Mouse (Mus musculus) right cerebral cortex, postnatal 10 days (tissue): ENCODE results near the gene Gng10.

ENCODE experiments used
- DNase-seq, 2 experiments: peaks; one replicate each; pipeline ENCODE4 v3.0.0; 2021; ENCODE audit warnings: low spot score in 2 of 2

Gng10 gene

DNA sequence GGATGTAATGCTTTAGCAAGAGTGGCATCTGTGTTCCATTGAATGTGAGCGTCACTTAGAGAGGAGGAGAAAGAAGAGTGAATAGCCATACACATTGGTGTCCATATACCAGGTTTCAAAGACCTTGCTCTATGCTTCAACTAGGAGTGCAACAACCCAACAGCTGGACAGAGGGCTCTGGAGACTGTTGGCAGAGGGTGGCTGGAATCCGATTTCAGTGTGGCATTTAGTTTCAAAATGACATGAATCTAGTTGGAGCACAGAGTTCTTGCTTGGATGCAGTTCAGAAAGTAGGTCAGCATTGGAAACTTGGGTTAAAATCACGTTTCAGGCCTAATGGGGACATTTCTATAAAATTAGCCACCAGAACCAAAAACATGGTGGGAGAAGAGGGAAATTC lies 19.7 kb upstream of the Gng10 start:
- no peak for DNase-seq

DNA sequence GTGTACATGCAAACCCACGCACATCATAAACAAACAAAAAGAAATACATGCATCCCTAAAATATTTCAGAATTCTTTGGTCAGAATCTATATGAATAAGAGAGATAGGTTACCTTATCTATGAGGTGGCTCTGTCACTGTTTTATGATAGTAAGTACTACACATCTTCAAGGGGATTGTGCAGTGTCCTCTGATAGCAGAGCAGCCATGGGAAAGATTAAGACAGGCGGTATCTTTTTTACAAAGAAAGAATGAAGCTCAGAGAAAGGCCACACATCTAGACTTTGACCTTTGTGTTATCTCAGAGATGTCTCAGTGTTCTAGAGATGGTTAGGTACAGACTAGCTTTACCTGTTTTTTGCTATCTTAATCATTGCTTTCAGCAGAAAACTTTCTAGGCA lies 18.0 kb upstream of the Gng10 start:
- no peak for DNase-seq

DNA sequence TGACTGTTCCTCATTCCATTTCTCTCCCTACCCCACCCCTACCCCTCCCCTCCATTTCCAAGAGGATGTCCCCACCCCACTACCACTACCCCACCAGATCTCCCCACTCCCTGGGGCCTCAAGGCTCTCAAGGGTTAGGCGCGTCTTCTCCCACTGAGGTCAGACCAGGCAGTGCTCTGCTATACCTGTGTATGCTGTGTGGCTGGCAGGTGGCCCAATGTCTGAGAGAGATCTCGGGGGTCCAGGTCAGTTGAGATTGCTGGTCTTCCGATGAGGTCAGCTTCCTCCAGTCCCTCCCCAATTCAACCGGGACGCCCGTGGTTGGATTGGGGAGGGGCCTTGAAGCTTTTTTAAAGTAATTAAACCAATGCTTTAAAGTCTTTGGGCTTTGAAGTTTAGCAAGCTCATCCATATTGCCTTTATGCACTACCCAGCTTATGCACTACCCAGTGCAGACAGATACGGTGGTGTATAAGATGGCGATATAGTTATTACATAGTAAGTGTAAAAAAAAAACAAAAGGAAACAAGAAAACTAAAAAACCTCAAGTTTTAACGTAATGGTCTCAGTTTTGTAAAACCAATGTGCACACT lies 467 bp upstream of the Gng10 start:
- peak; percentile 57 to 58 for DNase-seq

DNA sequence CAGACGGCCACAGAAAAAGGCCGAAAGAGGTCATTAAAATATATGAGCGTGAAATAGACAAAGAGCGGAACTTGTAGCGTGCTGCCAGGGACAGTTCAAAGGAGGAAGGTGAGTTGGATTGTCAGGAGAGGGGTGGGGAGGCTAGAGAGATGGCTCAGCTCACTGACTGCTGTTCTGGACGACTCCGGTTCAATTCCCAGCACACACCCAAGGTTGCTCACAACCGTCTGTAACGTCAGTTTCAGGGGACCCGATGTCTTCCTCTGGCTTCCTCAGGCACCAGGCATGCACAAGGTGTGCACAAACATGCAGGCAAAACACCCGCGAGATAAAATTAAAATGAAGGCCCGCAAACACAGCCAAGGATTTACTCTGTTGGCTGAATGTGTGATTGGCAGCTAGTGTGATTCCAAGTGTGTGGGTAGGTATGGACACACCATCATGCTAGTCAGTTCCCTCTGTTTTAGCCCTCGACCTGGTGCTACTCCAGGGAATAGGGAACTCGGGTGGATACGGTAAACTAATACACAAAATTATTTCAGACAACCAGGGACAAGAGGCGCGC lies 980 bp downstream of the Gng10 start:
- peak in 1 of 2 experiments; percentile 35 for DNase-seq

DNA sequence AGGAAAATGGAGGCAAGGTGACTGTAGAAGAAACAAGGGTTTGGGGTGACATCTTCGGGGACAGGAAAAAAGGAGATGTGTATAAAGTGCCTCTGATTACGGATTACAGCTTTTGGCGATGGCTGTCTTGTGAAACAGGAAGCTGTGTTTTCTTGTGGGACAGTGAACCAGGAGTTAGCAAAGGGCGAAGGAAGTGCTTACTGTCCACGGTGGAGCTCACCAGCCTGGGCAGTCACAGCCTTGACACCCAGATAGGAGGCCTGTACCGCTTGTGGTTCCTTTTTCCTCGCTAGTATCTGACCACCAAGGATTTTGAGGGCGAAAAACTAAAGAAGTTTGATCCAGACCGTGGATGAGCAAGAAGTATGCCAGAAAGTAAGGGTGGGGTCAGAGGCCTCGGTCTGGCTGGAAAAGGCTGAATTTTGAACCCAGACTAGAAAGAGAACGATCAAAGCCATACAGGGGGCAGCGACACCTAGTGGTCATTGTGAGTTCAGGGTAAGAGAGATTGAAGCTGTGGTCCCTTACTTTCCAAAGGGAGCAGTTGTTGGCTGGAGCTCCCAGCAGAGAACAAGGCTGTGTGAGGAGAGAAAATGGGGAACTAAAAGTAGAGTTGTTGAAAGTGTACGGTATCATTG lies 1.7 kb downstream of the Gng10 start:
- peak; percentile 80 to 83 for DNase-seq

DNA sequence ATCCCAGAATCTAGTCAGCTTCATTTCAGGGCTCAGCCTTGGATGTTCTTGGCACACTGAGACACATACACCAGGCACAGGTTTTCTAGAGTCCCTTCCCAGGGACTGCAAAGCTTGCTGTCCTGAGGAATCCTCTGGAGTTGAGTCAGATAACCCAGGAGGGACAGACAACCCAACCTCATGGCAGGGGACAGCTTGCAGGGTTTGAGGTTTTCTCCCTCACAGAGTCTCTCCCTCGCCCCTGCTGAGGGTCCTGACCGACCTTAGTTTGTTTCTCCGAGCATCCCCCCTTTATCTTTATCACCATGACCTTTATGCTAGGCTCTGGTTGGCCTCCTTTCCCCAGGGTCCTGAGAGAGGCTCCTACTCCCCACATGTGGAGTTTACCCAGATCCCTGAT lies 2.6 kb downstream of the Gng10 start:
- DNase-seq = no peak

DNA sequence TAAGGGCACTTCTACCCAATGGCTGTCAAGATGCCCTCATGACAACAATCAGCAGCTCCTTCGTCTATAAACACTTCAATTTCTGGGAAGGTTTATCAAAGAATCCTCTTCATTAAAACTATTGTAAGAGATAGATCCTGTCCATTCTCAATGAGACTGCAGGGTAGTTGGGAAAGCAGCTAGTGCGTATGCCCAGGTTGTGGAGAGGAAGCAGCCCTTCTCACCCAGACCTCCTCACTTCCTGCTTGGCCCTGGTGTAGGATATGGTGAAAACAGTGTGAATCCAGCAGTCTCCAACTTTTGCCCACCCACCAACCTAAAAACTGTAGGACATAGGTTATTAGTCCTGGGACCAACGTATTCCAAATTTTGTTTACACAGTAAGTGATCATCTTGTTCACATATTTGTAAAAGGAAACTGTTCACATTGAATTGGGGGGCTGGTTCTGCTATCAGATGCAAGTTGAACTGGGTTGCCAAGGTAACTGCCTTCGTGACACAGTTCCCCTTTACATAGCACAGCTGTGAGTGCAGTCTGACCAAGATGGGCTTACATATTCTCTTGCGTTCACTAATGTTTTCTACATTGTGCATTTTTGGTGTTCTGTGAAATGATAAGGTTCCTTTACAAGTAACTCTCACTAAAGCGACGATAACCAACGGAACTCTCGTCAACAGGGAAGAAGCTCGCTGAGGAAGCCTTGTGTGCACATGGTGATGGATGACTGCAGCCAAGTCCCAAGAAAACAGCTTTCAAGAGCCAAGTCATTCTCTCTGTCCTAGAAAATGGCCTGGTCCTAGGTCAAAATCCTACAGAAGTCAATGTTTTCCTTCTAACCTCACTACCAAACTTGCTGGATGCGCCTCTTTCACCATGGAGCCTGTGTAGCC lies 5.8 kb downstream of the Gng10 start:
- DNase-seq = no peak

DNA sequence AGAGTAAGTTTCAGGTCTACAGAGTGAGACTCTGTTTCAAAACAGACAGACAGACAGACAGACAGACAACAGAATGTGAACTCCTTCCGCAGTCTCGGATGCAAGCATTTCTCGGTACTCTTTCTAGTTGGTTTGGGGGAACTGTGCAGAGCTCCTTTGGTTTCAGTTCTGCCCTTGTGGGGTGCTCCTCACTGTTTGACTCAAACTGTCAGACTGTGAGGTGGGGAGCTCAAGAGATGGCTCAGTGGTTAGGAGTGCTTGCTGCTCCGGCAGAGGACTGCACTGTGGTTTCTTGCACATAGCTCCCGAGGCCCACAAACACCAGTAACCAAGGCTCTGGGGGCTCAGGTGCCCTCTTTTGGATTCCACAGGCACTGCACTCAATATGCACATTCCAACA lies 8.2 kb downstream of the Gng10 start:
- DNase-seq = peak in 1 of 2 experiments; percentile 28

DNA sequence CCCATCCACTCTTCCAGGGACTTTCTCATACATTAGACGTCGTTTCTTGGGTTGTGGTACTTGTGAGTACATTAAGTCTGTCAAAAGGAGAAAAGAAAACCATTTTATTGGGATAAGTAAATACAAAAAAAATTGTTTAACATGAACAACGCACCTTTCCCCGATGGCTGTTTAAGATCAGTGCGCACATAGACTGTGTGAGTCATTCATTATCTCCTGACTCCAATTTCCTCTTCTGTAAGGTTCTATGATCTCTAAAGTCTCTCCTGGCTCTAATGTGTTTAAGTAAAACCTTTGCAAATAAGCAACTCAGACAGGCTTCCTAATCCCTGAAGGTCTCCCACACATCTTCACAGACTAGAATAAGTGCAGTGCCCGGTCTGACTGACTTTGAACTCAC lies 9.0 kb downstream of the Gng10 start:
- no peak for DNase-seq

DNA sequence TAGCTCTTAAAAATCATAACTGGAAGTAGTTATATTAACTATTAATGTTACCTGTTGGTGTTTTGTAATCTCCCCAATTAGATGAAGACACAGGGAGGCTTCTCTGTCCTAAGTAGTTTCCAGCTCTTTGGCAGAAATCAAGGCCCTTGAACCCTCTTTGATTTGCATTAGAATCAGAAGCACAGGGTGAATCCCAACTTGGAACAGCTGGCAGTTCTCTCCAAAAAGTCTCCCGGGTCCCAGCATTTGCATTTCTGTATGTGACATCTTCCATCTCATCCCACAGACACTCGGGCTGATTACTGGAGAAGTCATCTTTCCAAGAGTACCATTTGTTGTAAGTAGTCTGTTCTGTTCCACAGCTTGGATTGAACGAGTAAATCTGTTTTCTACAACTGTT lies 12.3 kb downstream of the Gng10 start:
- no peak for DNase-seq

DNA sequence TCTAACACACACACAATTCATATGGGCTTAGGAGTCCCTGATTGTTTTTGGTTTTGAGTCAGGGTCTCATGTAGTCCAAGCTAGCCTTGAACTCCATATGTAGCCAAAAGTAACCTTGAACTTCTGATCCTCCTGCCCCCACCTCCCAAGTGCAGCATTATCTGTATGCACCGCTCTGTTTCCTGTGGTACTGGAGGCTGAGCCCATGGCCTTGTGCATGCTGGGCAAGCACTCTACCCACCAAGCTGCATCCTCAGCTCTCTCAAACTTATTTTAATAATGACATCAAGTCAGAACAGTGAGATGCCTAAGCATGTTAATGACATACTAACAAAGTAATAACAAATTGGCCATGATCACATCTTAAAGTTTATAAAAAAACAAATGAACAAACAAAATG lies 16.2 kb downstream of the Gng10 start:
- no peak for DNase-seq

DNA sequence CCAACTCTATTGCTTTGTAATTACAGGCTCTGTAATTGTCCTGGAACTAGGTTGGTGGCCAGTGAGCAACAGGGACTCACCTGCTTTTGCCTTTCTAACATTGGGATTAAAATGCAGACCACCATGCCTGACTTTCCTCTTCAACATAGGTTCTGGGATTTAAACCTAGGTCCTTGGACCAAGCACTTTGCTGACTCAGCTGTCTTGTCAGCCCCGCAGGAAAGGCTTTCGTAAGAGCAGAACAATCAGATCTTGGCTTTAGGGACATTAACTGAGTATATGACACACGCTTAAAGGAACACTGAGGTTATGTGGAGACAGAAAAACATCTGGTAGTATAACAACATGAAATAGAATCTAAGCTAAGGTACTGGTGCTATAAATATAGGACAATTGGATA lies 23.0 kb downstream of the Gng10 start:
- no peak for DNase-seq

DNA sequence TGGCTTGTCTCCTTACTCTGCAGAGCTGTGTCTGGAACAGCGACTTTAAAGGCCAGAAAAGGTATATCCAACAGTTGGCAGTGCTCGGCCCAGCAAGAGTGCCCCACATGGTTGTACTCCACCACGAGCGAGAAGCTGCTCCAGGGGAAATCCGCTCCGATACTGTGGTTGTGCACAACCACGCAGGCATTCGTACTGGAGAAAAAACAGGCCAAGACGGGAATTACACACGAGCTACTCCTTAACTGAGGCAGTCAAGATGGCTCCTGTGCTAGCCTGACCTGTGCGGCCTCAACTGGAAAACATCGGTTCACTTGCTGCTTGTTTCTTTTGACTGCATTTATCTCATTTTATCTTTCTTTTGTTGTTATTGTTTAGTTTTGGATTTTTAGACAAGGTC lies 27.6 kb downstream of the Gng10 start:
- DNase-seq = no peak

DNA sequence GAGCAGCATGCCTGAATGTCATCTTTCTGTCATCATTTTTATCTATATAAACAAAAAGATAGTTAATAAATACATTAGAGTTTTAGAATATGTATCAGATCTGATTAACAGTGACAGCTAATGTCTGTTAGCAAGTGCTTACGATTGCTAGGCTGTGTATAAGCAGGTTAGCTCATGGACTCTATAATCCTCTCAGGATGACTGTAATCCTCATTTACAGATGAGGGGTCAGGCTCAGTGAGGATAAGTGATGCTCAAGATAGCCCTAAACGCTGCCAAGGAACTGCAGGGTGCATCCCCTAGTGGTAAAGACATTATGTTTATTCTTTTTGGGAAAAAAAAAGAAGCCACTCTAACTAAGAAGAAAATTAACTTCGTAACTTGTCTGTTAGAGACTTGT lies 34.4 kb downstream of the Gng10 start:
- DNase-seq = no peak

DNA sequence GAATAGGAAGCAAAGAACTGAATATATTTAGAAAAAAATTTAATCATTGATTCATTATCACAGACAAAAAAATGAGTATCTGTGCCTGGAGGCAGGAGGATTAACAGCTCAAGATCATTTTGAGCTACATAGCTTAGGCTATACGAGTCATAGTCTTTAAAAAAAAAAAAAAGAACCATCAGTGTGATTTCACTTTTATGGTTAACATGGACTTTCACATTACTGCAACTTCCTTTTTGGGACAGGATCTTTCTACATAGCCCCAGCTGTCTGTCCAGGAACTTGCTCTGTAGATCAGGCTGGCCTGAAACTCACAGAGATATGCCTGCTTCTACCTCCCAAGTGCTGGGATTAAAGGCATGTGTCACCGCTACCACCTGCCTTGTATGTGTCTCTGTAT lies 48.5 kb downstream of the Gng10 start:
- no peak for DNase-seq

DNA sequence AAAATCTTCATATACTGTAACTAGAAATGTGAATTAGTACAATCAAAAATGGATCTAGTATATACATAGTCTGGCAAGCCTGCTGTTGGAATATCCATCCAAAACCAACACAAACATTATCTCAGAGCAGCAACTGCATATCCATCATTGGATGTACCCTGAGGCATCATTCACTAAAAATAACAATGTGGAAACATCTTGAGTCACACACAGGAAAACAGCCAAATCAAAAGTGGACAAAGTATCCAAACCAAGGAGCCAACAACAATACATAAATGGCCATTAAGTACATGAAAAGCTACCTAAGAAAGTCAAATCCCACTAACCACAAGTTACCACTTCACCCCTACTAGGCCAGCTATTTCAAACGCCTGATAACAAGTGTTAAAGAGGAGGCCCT lies 54.5 kb downstream of the Gng10 start:
- DNase-seq = no peak
